Mouse (Mus musculus) B cell, adult 2 months (primary cell): ENCODE data around the gene Numa1.
"Not testable (repeated sequence)": the region's sequence is repeated elsewhere in the genome, so short reads cannot be mapped to it uniquely, and the experiment has no call there.

ENCODE experiments used
- DNase-seq, 2 experiments: peaks; one replicate each; pipeline ENCODE4 v3.0.0; 2022

The Numa1 gene

GRCm38 (mm10) chr7:101998194-101998927, 64.5 kb downstream of the Numa1 start:
- DNase-seq, result peak; percentile 80 to 82

DNA sequence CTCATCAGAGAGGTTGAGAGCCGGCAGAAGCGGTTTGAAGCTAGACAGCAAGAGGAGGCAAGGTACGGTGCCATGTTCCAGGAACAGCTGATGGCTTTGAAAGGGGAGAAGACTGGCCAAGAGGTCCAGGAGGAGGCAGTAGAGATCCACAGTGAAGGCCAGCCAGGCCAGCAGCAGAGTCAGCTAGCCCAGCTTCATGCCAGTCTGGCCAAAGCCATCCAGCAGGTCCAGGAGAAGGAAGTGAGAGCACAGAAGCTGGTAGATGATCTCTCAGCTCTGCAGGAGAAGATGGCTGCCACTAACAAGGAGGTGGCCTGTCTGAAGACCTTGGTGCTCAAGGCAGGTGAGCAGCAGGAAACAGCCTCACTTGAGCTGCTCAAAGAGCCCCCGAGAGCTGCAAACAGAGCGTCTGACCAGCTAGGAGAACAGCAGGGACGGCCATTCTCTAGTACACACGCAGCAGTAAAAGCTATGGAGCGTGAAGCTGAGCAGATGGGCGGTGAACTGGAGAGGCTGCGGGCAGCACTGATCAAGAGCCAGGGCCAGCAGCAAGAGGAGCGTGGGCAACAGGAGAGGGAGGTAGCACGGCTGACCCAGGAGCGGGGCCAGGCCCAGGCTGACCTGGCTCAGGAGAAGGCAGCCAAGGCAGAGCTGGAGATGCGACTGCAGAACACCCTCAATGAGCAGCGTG, 65.7 kb downstream of the Numa1 start:
- DNase-seq, result no peak

GRCm38 (mm10) chr7:102000296-102000695, 66.4 kb downstream of the Numa1 start:
- DNase-seq, result no peak

DNA sequence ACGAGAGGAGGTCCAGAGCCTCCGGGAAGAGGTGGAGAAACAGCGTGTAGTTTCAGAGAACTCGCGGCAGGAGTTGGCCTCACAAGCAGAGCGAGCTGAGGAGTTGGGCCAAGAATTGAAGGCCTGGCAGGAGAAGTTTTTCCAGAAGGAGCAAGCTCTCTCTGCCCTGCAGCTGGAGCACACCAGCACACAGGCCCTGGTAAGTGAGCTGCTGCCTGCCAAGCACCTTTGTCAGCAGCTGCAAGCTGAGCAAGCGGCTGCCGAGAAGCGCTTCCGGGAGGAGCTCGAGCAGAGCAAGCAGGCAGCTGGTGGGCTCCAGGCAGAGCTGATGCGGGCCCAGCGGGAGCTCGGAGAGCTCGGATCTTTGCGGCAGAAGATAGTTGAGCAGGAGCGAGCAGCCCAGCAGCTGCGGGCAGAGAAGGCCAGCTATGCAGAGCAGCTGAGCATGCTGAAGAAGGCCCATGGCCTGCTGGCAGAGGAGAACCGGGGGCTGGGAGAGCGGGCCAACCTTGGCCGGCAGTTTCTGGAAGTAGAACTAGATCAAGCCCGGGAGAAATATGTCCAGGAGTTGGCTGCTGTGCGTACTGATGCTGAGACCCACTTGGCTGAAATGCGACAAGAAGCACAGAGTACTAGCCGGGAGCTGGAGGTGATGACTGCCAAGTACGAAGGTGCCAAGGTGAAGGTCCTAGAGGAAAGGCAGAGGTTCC, 67.2 kb downstream of the Numa1 start:
- DNase-seq, result no peak

DNA sequence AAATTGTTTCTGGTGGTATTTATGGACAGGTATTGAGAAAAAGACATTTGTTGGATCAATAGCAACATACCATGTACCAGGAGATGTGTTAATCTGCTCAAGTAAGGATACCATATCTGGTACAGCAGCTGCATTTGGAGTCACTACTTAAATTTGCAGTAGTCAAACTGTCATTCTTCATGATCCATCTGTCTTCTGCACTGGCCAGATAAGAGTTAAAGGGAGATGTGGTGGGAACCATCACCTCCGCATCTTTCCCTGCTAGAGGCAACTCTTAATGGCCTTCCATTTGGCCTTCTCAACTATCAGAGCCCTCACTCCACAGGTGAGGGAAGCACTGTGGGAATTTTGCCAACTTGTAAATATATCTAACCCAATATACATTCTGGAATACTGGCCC, 72.6 kb downstream of the Numa1 start:
- no peak for DNase-seq

DNA sequence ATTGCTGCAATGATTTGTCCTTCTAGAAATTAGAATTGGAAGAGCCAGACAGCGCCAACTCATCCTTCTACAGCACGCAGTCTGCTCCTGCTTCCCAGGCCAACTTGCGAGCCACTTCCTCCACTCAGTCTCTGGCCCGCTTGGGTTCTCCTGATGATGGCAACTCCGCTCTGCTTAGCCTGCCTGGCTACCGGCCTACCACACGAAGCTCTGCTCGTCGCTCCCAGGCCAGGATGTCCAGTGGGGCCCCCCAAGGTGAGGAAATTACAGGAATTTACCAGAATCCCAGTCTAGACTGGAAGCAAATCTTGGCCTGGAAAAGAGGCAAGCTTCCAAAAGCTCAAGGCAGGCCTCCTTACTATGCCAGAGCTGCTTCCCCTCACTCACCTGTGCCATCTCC, 77.9 kb downstream of the Numa1 start:
- DNase-seq, result no peak

GRCm38 (mm10) chr7:102013416-102013815, 79.5 kb downstream of the Numa1 start:
- DNase-seq, result no peak

DNA sequence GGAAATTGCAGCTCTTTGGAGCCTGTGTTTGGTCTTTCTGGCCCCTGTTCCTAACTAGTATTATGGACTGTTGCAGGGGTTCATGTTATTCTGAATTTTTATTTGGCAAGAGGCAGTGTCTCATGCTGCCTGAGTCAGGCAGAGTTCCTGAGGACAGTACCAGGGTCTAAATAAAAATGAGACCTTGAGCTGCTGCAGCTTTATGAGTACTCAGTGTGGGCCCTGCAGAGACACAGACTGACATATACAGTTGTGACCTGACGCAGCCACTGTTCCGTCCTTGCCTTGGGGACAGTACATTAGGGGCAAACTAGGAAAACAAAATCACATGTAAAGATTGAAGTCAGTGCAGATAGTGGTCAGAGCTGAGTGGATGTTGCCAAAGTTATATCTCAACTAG, 81.1 kb downstream of the Numa1 start:
- no peak for DNase-seq

GRCm38 (mm10) chr7:102016936-102017335, 83.0 kb downstream of the Numa1 start:
- no peak for DNase-seq

DNA sequence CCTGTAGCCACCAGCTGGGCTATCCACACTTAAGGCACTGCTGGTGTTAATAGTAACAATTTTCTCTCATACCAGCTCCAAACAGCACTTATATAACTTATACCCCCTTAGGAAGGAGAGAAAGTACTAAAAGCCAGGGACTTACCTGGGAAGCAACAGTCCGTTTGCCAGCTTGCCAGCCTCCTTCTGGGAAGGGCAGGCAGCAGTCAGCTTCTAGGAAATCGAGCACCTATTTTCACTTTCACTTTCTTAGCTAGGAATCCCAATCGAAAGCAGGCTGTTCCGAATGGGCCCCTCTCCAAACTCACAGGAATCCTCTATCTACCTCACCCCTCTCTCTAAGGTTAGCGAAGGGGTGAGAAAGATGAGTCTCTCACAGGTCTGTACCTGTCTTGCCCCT, 83.5 kb downstream of the Numa1 start:
- no peak for DNase-seq

GRCm38 (mm10) chr7:102018034-102018433, 84.1 kb downstream of the Numa1 start:
- DNase-seq, result no peak

GRCm38 (mm10) chr7:102018590-102018989, 84.7 kb downstream of the Numa1 start, which contains the start of gene Il18bp:
Il18bp (minus strand) TSS chr7:102018690.
- no peak for DNase-seq

DNA sequence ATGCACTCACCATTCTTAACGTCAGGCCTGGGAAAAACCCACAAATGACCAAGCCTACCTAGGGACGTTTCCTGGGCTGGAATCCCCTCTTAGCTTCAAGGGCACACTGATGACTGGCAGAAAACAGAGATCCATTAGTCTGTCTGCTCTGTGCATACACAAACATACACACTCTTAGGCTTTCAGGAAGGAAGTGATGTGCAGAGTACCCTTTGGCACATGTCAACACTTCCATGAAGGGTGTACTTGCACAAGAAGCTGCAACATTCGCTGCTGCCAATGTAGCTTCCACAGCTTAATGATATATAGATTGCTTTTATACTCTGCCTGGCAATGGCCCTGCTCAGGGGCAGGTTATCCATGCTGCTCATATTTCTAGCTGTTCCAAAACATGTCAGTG, 85.5 kb downstream of the Numa1 start:
- DNase-seq, result no peak

DNA sequence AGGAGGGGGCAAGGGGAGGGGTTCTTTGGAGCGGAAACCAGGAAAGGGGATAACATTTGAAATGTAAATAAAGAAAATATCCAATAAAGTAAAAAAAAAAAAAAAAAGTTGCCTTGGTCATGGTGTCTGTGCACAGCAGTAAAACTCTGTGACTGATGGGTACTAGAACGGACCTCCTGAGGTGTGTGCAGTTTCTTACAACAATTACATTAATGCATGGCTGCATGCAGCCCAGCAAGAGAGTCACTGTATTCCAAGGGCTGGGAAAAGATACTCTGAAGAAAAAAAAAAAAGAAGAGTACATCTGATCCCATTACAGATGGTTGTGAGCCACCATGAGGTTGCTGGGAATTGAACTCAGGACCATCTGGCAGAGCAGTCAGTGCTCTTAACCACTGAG, 87.0 kb downstream of the Numa1 start:
- not testable (repeated sequence) for DNase-seq

DNA sequence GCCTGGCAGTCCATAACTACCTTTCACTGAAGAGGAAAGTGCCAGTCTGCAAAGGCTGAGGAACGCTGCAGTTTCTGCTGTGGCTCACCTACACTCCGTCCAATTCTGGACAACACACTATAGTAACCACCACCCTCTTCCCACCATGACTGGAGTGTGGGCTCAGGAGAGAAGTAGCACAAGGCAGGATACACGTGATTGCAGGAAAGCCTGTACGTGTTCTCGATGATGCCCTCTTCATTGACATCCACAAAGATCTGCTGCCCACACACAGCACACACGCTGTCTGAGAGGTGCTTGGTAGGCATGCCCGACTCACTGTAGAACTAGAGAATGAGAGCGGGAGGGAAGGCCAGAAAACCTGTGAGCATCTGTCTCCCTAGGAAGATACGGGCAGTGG, 89.9 kb downstream of the Numa1 start:
- DNase-seq, result no peak

- no peak for DNase-seq
Measured at GRCm38 (mm10) chr7:102025187-102026119, 91.5 kb downstream of the Numa1 start.

DNA sequence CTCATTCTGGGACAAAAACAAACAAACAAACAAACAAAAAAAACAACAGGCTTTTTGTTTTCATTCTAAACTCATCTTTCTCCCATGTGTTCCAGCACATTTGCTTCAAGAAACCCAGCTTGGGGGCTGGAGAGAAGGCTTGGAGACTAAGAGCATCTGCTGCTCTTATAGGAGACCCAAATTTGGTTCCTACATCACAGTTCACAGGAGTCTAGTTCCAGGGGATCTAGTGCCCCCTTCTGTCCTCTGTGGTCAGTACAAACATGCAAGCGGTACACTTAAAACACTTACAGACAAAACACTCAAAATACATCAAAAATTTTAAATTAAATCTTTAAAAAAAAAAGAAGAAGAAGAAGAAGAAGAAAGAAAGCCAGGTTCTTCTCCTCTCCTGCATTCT, 101.0 kb downstream of the Numa1 start:
- DNase-seq, result peak; percentile 8 to 22

DNA sequence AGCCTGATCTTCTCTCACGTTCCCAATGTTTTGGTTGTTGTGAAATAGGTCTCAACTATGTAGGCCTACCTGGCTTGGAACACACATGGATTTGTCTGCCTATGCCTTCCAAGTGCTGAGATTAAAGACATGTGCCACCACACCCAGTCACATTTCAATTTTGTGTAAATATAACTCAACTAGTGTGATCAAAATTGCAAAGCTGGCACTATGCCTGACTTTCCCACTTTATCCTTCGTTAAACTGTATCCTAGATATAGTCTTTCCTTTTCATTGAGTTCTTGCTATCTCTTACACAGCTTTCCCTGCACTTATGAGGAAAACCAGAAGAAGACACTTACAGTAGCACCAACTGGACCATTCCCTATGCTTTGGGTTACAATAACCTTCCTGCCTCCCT, 101.6 kb downstream of the Numa1 start:
- no peak for DNase-seq

DNA sequence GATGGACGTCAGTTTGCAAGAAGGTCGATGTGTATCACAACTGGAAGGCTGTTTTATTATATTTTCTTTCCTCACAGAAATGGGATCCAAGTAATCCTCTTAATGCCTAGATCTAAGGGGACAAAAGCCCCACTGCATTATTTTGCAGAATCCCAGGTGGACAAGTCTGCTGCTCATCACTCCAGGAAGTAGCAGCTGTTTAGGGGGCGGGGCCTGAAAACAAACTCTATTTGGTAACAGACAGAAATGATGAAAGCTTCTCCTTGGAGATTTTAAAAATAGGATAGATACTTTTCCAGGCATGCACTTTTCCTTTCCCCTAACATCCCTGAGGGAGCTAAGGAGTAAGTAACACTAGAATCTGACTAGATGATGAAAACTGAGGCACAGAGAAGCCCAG, 103.4 kb downstream of the Numa1 start:
- DNase-seq, result no peak

DNA sequence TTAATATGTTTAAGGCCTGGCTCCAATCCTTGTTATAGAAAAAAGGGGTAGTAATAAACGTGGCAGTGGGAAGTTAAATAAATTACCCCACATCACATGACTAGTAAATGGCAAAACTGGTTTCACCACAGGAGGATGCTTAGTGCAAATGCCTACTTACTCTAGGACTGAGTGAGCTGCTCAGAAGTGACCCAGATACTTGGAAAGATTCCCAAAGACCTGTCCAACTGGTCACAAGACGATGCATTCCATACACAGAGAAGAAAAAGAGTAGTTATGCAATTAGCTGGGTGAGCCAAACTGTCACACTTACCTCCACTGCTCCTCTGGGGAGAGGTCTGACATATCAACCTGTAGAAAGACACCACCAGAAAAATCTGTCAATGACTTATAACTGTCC, 108.4 kb downstream of the Numa1 start:
- DNase-seq, result no peak

DNA sequence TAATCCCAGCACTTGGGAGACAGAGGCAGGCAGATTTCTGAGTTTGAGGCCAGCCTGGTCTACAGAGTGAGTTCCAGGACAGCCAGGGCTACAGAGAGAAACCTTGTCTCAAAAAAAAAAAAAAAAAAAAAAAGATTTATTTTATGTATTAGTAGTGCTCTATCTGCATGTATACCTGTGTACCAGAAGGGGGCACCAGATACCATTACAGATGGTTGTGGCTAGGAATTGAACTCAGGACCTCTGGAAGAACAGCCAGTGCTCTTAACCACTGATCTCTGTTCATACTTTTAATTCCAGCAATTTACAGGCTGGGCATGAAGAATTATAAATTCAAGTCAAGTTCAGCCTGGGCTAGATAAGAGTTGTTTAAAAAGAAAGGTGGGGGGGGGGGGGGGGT, 114.6 kb downstream of the Numa1 start:
- DNase-seq, result peak; percentile 12 to 31

DNA sequence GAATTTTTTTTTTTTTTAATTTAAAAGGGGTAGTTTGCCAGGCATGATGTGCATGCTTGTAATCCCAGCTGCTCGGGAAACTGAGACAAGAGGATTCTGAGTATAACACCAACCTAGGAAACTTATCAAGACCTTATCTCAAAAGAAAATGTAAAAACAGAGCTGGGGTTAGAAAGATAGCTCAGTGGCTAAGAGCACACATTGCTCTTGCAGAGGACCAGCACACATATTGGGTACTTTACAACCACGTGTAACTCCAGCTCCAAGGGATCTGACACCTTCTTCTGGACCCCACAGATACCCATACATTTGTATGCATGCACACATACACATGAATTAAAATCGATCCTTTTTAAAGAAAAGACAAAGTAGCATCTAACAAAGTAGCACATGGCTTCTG, 127.4 kb downstream of the Numa1 start:
- DNase-seq, result no peak

DNA sequence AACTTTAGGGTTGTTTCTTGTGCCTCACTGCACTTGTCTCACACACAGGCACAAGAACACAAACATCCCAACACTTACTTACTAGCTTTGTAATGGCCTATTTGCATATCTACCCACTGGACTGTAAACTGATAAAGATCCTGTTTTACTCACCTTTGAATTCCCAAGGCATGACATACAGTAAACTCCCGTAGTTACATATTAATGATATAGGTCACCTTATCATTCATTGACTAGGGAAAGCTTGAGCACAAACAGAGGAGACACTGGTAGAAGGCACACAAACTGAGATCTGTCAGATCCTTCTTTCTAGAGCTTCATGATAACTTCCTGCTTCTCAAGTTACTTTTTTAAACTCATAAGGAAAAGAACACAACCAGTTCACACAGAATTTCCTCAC, 128.3 kb downstream of the Numa1 start:
- DNase-seq, result no peak
